Mouse (Mus musculus) liver, embryonic 11.5 days (tissue): ENCODE results near the gene Jaml. TPM values are rescaled to one million over a fixed set of nuclear protein-coding genes. Genes with fewer than 3 reads are reported as not detected.

ENCODE experiments used
- ATAC-seq: fragments of 200-750 bp; cut with Nextera tagmentation; replicated peaks from 2 replicates; pipeline ENCODE4 v1.8.0; 2017; ENCODE audit warnings: moderate number of reproducible peaks, mild to moderate bottlenecking, moderate TSS enrichment, moderate library complexity; ENCODE audit not compliant: low FRiP score
- DNase-seq: peaks from one replicate; pipeline ENCODE4 v3.0.0-alpha.2; 2017; ENCODE audit warnings: low spot score
- H3K27ac ChIP-seq: fragments of 300-500 bp; sonication (generic); 2 replicates; pipeline ENCODE4 v1.5.1; 2014; ENCODE audit warnings: mild to moderate bottlenecking, low read depth, low read length, control low read depth
- H3K27me3 ChIP-seq: fragments of 300-500 bp; sonication (generic); replicated peaks from 2 replicates; pipeline ENCODE4 v1.6.1; 2014; ENCODE audit warnings: low read length, mixed read lengths; ENCODE audit not compliant: control insufficient read depth, insufficient read depth
- H3K36me3 ChIP-seq: fragments of 300-500 bp; sonication (generic); 2 replicates; pipeline ENCODE4 v1.6.1; 2014; ENCODE audit warnings: mild to moderate bottlenecking, low read length, moderate library complexity, mixed read lengths; ENCODE audit not compliant: control insufficient read depth, insufficient read depth
- H3K4me1 ChIP-seq: fragments of 300-500 bp; sonication (generic); replicated peaks from 2 replicates; pipeline ENCODE4 v1.6.1; 2014; ENCODE audit warnings: low read length, mixed read lengths; ENCODE audit not compliant: control insufficient read depth, insufficient read depth
- H3K4me2 ChIP-seq: fragments of 300-500 bp; sonication (generic); 2 replicates; pipeline ENCODE4 v1.6.1; 2014; ENCODE audit warnings: mild to moderate bottlenecking, control low read depth, moderate library complexity
- H3K4me3 ChIP-seq: fragments of 300-500 bp; sonication (generic); 2 replicates; pipeline ENCODE4 v1.5.1; 2014; ENCODE audit warnings: low read depth, low read length, control low read depth
- H3K9ac ChIP-seq: fragments of 300-500 bp; sonication (generic); 2 replicates; pipeline ENCODE4 v1.6.1; 2014; ENCODE audit warnings: low read depth, low read length, control low read depth
- H3K9me3 ChIP-seq: fragments of 300-500 bp; sonication (generic); 2 replicates; pipeline ENCODE4 v1.6.1; 2016; ENCODE audit warnings: low read length, inconsistent platforms, mixed read lengths; ENCODE audit not compliant: control insufficient read depth
- WGBS: fragments of 180-500 bp; shearing (Covaris S2); extraction: QIAGEN DNeasy Blood & Tissue Kit; methylation state at CpG from one replicate; pipeline ENCODE4 v1.1.7; 2014; 5-methylcytosine and 5-hydroxymethylcytosine counted together
- polyA plus RNA-seq: library from polyadenylated mRNA; unstranded; fragments of >200 nt; fragmentation: Nextera tagmentation; extraction: Ambion mirVana; gene quantifications from 2 replicates; pipeline ENCODE4 v1.2.1, GENCODE M21; 2014

The Jaml gene
- polyA plus RNA-seq, 1 experiment from 2014 or later, result 0.18 TPM

GRCm38 (mm10) chr9:45138191-45139032 is 59.4 kb downstream of the Jaml start, which contains the start of gene Scn4b:
Scn4b (plus strand) TSS chr9:45138395.
- H3K4me1 ChIP-seq, result 0 out of 2 replicates have a peak, but pooled peaks cover 8% of the 10 kb centered on the region
- 2% methylated on average over 63 of the region's 76 CpGs for WGBS
- H3K27me3 ChIP-seq, result peaks cover 77% of the 10 kb centered on the region
- H3K27ac ChIP-seq, result no peak within 1 kb of the TSS
- peak within 1 kb of the TSS; percentile 46 for H3K4me3 ChIP-seq
- no peak for ATAC-seq
- no peaks in the 10 kb centered on the region for H3K36me3 ChIP-seq
- peak within 1 kb of the TSS; percentile 11; the same call in 1 of the 2 replicates for H3K9ac ChIP-seq
- peak within 1 kb of the TSS; percentile 71 for H3K4me2 ChIP-seq
- DNase-seq, result peak; percentile 48
- H3K9me3 ChIP-seq, result no peaks in the 10 kb centered on the region

GRCm38 (mm10) chr9:45139082-45139481 is 60.1 kb downstream of the Jaml start:
- DNase-seq (no peak), ATAC-seq (no peak)
- H3K9ac ChIP-seq, result no peak overlapping the region
- H3K9me3 ChIP-seq, result no peaks in the 10 kb centered on the region
- peak overlapping the region; percentile 46 for H3K4me3 ChIP-seq
- peaks cover 80% of the 10 kb centered on the region for H3K27me3 ChIP-seq
- H3K4me2 ChIP-seq, result peak overlapping the region; percentile 71
- H3K4me1 ChIP-seq, result 0 out of 2 replicates have a peak, but pooled peaks cover 6% of the 10 kb centered on the region
- H3K27ac ChIP-seq, result no peak overlapping the region
- 5% methylated on average over 7 of the region's 7 CpGs for WGBS
- H3K36me3 ChIP-seq, result no peaks in the 10 kb centered on the region

GRCm38 (mm10) chr9:45140945-45141344 is 62.0 kb downstream of the Jaml start:
- no peaks in the 10 kb centered on the region for H3K36me3 ChIP-seq
- H3K4me1 ChIP-seq, result 0 out of 2 replicates have a peak, but pooled peaks cover 3% of the 10 kb centered on the region
- H3K27me3 ChIP-seq, result peaks cover 77% of the 10 kb centered on the region
- H3K9me3 ChIP-seq, result no peaks in the 10 kb centered on the region
- no peak overlapping the region for H3K27ac ChIP-seq
- no peak for DNase-seq
- H3K9ac ChIP-seq, result no peak overlapping the region
- ATAC-seq, result no peak
- 49% methylated on average over 7 of the region's 7 CpGs for WGBS
- no peak overlapping the region for H3K4me3 ChIP-seq
- no peak overlapping the region for H3K4me2 ChIP-seq

- no peak for ATAC-seq
- Histone ChIP-seq H3K4me2 (no peak overlapping the region), H3K4me1 (0 out of 2 replicates have a peak, but pooled peaks cover 3% of the 10 kb centered on the region), H3K9ac (no peak overlapping the region), H3K27me3 (peaks cover 74% of the 10 kb centered on the region), H3K4me3 (no peak overlapping the region), H3K27ac (no peak overlapping the region), H3K36me3 (no peaks in the 10 kb centered on the region), H3K9me3 (no peaks in the 10 kb centered on the region)
- no peak for DNase-seq
- WGBS, result 56% methylated on average over 3 of the region's 3 CpGs
These were observed 63.7 kb downstream of the Jaml start for GRCm38 (mm10) chr9:45142686-45143085.

GRCm38 (mm10) chr9:45145533-45146266 is 66.7 kb downstream of the Jaml start:
- H3K9me3 ChIP-seq, result no peaks in the 10 kb centered on the region
- no peaks in the 10 kb centered on the region for H3K4me1 ChIP-seq
- H3K9ac ChIP-seq, result no peak overlapping the region
- ATAC-seq, result no peak
- H3K36me3 ChIP-seq, result no peaks in the 10 kb centered on the region
- no peak overlapping the region for H3K27ac ChIP-seq
- no peak for DNase-seq
- 10% methylated on average over 27 of the region's 27 CpGs for WGBS
- H3K4me2 ChIP-seq, result peak overlapping the region; percentile 56
- peak overlapping the region; percentile 30 for H3K4me3 ChIP-seq
- H3K27me3 ChIP-seq, result peaks cover 57% of the 10 kb centered on the region

GRCm38 (mm10) chr9:45146267-45146597 is 67.2 kb downstream of the Jaml start:
- H3K4me2 ChIP-seq, result peak overlapping the region; percentile 56
- 5% methylated on average over 5 of the region's 5 CpGs for WGBS
- H3K27ac ChIP-seq, result no peak overlapping the region
- ATAC-seq (no peak), DNase-seq (peak; percentile 48)
- no peaks in the 10 kb centered on the region for H3K36me3 ChIP-seq
- H3K4me1 ChIP-seq, result no peaks in the 10 kb centered on the region
- H3K9ac ChIP-seq, result no peak overlapping the region
- peak overlapping the region; percentile 30 for H3K4me3 ChIP-seq
- no peaks in the 10 kb centered on the region for H3K9me3 ChIP-seq
- H3K27me3 ChIP-seq, result peaks cover 54% of the 10 kb centered on the region

GRCm38 (mm10) chr9:45150933-45151332 is 72.0 kb downstream of the Jaml start:
- WGBS, result 29% methylated on average over 1 of the region's 1 CpGs

GRCm38 (mm10) chr9:45153361-45153760 is 74.4 kb downstream of the Jaml start:
- H3K9ac ChIP-seq, result no peak overlapping the region
- WGBS, result 75% methylated on average over 7 of the region's 7 CpGs

More at GRCm38 (mm10) chr9:45150933-45151332, 72.0 kb downstream of the Jaml start:
- no peak overlapping the region for H3K4me3 ChIP-seq
- H3K27me3 ChIP-seq, result peaks cover 28% of the 10 kb centered on the region
- H3K36me3 ChIP-seq, result no peaks in the 10 kb centered on the region
- no peaks in the 10 kb centered on the region for H3K4me1 ChIP-seq
- no peak overlapping the region for H3K9ac ChIP-seq
- no peak overlapping the region for H3K4me2 ChIP-seq
- DNase-seq (no peak), ATAC-seq (no peak)
- H3K9me3 ChIP-seq, result no peaks in the 10 kb centered on the region
- H3K27ac ChIP-seq, result no peak overlapping the region

More at GRCm38 (mm10) chr9:45153361-45153760, 74.4 kb downstream of the Jaml start:
- Histone ChIP-seq H3K4me3 (no peak overlapping the region), H3K4me2 (no peak overlapping the region), H3K27ac (no peak overlapping the region), H3K36me3 (no peaks in the 10 kb centered on the region), H3K4me1 (no peaks in the 10 kb centered on the region), H3K9me3 (no peaks in the 10 kb centered on the region), H3K27me3 (peaks cover 14% of the 10 kb centered on the region)
- no peak for ATAC-seq
- DNase-seq, result no peak
